Mouse (Mus musculus) cerebellum, postnatal 4 days (tissue): ENCODE measurements around the gene Ablim1.

Experiments used
- DNase-seq, 2 experiments: peaks; one replicate each; pipeline ENCODE4 v3.0.0; 2022; ENCODE audit warnings: low spot score in 2 of 2, mixed read lengths in 1 of 2

Ablim1 gene

DNA sequence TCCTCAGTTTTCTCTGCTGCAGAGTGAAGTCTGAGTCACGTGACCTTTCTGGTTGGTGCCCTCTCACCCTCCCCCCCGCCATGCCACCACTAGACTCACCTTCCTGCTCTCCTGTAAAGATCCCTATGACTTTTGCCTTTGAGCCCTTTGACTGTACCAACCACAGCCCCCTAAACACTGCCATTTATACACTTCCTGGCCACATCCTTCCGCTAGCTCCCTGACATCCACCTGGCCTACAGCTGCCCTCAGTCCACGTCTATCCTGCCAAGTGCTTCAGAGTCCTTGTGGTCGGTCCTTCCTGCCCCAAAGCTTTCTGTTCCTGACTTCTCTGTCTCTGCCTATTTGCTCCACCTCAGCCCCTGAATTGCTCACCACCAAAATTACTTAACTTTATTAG, 29.1 kb upstream of the Ablim1 start:
- no peak for DNase-seq

DNA sequence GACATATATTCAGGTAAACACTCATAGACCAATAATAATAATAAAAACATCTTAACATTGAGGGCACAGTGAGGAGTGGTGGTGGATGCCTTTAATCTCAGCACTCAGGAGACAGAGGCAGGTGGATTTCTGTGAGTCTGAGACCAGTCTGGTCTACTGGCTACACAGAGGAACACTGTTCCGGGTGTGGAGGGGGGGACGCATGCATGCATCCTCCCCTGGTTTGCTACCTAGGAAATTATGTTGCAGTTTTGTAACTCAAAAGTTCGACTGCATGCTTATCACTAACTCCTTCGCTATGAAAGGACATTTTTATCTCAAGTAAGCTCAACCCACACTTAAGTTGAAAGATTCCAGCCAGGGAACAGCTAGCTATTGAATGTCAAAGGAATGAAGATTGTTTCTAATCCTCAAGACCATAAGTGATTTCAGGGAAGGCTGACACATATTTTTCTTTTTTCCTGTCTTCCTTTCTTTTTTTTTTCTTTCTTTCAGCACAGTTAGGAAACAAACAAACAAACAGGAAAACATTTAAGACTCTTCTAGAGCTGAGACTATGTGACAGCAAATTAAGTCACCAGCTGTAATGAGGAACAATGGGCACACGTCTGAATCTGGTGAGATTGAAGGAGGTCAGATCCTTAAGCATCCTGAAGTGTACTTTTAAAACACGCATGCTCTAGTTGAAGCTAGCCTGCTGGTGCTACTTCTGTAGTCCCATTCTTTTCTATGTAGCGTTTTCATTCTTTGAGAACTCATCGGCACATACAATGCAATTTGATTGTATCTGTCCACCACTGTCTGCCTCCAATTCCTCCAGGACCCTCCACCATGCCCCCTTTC, 26.4 kb upstream of the Ablim1 start:
- DNase-seq: no peak

DNA sequence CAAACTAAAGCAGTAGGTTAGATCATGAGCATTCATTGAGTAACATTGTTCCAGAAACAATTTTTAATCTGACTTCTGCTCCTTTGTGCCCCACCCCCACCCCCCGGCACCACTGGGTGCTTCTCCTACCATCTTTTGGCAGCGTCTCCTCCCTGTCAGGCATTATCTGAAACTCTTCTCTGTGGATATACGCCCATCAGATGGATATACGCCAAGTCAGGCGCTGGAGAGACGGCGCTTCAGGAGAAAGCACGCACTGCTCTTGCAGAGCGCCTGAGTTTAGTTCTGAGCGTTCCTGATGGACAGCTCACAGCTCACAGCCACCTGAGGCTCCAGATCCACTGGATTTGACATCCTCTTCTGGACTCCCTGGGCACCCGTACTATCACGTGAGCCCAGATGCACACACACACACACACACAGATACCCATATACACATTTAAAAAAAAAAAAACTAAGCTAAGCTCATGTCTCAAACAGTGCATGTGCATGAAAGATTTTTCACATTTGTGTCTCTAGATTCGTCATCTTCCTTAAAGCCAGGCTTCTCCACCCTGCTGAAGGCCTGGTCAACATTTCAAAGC, 24.7 kb upstream of the Ablim1 start:
- DNase-seq: no peak

DNA sequence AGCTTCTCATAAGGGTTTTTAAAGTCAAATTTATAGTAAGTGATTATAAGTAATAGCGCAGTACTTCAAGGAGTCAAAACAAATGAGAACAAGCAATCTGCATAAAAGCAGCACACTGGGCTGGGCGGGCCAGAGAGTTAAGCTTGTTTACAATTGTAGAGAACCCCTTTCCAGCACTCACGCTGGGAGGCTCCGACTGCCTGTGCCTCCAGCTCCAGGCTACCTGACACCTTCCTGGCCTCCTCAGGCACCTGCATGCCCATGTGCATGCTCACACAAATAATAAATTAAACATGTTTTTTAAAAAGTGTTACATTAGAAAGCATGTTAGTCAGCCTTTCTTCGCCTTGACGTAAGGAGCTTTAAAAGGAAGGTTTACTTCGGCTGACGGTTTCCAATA, 20.4 kb upstream of the Ablim1 start:
- DNase-seq: no peak

DNA sequence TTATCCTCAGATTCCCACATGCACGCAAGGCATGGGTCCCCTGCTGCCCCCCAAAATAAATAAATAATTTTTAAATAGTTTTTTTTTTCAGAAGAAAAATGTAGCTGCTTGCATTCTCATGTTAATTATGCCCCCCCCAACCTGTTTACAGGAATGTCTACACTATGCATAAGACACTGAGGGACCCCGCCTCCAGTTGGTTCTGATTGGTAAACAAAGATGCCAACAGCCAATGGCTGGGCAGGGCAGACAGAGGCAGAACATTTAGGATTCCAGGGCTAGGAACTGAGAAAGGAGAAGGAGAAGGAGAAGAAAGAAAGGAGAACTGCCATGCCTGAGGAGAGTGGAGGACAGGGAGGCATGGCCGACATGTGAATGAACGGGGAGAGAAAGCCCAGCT, 18.6 kb upstream of the Ablim1 start:
- DNase-seq: no peak

- no peak for DNase-seq
Observed at GRCm38 (mm10) chr19:57331237-57331636, 16.5 kb upstream of the Ablim1 start.

DNA sequence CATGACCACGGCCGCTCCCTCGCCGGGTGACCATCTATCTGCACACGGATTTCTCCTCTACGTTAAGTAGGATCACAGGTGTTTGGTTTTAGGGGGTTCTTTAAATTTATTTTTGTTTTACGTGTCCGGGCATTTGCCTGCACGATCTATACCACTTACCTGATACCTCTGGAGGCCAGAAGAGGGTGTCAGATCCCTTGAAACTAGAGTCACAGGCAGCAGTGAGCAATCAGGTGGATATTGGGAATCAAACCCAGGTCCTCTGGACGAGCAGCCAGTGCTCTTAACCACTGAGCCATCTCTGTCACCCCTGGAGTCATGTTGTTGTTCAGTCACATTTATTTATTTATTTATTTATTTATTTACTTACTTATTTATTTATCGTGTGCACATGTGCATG, 15.6 kb upstream of the Ablim1 start:
- DNase-seq: no peak

- peak in 1 of 2 experiments; percentile 37 for DNase-seq
Observed at GRCm38 (mm10) chr19:57328792-57329191, 14.1 kb upstream of the Ablim1 start.

- DNase-seq: no peak
Observed at GRCm38 (mm10) chr19:57328269-57328668, 13.6 kb upstream of the Ablim1 start.

DNA sequence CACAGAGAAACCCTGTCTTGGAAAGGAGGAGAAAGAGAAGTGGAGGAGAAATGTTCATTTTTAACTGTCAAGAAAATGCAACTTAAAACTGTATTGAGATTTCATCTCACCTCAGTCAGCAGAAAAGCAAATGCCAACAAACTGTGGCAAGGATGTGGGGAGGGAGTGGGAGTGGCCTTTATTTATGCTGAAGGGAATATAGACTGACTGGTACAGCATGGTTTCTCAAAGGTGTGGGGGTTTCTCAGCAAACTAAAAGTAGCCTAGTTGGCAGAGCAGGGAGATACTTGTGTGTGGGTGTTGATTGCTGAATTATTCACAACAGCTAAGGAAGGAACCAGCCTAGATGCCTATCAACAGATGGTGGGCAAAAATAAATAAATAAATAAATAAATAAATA, 13.0 kb upstream of the Ablim1 start:
- DNase-seq: no peak

GRCm38 (mm10) chr19:57325748-57326300, 11.1 kb upstream of the Ablim1 start:
- DNase-seq: peak; percentile 57 to 70

- DNase-seq: no peak
Observed at GRCm38 (mm10) chr19:57323087-57323486, 8.4 kb upstream of the Ablim1 start.

GRCm38 (mm10) chr19:57322491-57322890, 7.8 kb upstream of the Ablim1 start:
- no peak for DNase-seq

GRCm38 (mm10) chr19:57321839-57322238, 7.1 kb upstream of the Ablim1 start:
- DNase-seq: no peak

DNA sequence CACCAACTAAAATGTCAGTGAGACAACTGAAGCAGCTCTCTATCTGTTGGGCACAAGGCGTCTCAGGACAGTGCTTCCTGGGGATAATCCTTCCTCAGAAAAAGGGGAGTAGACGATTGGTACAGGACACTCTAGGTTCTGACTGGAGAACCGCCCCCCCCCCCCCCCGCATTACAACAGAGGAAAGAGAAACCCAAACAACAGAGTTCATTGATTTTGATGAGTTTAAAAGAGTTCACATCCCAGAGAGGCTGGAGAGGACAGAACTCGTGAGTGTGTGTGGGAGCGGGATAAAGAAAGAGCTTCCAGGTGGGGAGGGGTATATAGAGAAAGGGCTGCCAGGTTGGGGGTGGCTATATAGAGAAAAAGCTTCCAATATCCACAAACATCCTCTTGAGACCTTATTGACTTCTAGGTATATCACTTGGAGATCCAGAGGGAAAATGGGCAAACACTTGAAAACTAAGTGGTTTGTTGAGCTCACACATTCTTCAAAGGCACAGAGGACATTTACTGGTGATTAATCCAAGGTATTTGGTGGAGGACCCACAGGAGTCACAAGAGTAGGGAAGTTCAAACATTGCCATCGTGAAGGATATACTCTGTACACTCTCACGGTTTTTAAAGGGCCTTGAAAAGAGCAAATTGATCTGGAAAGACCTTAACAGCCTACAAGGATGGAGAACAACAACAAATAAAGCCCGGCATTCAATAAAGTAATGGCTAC, 6.1 kb upstream of the Ablim1 start:
- no peak for DNase-seq

- DNase-seq: no peak
Observed at GRCm38 (mm10) chr19:57316597-57316996, 1.9 kb upstream of the Ablim1 start.

GRCm38 (mm10) chr19:57315013-57315565, 370 bp upstream of the Ablim1 start:
- no peak for DNase-seq

DNA sequence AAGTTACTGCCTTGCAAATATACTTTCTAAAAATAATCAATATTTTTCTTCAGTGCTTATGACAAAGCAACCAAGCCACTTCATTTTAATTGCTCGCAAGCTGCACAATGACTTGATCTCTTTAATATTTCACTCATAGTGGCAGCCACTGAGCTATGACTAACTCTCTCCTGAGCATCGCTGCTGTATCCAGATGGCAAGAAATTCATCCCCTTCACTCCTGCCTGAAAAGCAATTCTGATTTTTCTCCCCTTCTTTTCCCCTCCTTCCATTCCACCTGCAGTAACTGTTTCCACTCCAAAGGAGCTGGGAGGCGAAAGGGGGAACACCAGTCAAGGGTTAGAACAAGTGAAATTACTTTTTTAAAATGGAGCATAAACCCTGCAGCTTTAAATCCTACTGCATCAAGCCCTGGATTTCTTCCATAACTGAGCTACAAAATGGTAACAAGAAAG, 801 bp downstream of the Ablim1 start:
- DNase-seq: no peak

- DNase-seq: no peak
Observed at GRCm38 (mm10) chr19:57313226-57313625, 1.5 kb downstream of the Ablim1 start.

GRCm38 (mm10) chr19:57309980-57310379, 4.7 kb downstream of the Ablim1 start:
- DNase-seq: no peak

DNA sequence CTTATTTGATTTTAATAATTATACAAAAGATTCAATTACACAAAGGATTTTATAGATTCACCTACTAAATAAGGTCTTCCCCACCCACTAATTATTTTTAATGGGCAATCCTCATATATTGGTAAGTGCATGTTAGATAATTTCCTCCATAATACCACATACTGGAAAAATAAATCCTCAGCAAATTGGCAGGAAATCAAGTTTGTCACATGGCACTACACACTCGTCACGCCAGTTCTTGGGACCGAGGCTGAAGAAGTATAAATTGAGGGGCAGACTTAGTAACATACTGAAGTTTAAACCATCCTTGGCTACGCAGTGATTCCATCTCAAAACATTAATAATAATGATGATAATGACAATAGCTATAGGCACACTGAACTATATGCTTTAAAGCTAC, 8.1 kb downstream of the Ablim1 start:
- DNase-seq: no peak

- no peak for DNase-seq
Observed at GRCm38 (mm10) chr19:57305972-57306371, 8.7 kb downstream of the Ablim1 start.
